Mouse (Mus musculus) gastrocnemius, adult 2 months (tissue): ENCODE measurements at regions not wholly inside any gene's neighbourhood (a gene's known extent, or its start where the extent isn't known, plus 50 kb on each side); places are given as distances from the start of the nearest gene placed in this dataset.
A peak's percentile ranks its signal among the peaks of the same experiment; 100 is the strongest.
"Not testable (repeated sequence)": the region's sequence is repeated elsewhere in the genome, so short reads cannot be mapped to it uniquely, and the experiment has no call there.

ENCODE experiments used
- DNase-seq: peaks from one replicate; pipeline ENCODE4 v3.0.0; 2022
- H3K27ac ChIP-seq: fragments of 200-600 bp; 2 replicates; pipeline ENCODE4 v1.8.1; 2022; ENCODE audit warnings: mild to moderate bottlenecking
- H3K4me3 ChIP-seq: fragments of 200-600 bp; 2 replicates; pipeline ENCODE4 v1.8.1; 2022; ENCODE audit warnings: mild to moderate bottlenecking, moderate library complexity
- CTCF ChIP-seq: fragments of 200-600 bp; IDR thresholded peaks from 2 replicates; pipeline ENCODE4 v1.8.1; 2022; ENCODE audit warnings: antibody characterized with exemption, mild to moderate bottlenecking, moderate library complexity
- intact Hi-C: fragments of 180-260 bp; cut with DNase I; formaldehyde crosslinking; loops from one replicate; pipeline ENCODE4 v1.15.1; 2025

- DNase-seq = no peak
- intact Hi-C loops = no loop called here
- H3K27ac ChIP-seq = no peak overlapping the region
- H3K4me3 ChIP-seq = no peak overlapping the region
- no peak for TF ChIP-seq CTCF
Observed at GRCm38 (mm10) chr16:19066700-19067310, 190.0 kb downstream of the Hira start.

- not testable (repeated sequence) for DNase-seq
Observed at GRCm38 (mm10) chr16:19083503-19083902, 206.7 kb downstream of the Hira start.

GRCm38 (mm10) chr16:19087914-19088313 is 211.1 kb downstream of the Hira start:
- DNase-seq = no peak
- Histone ChIP-seq H3K27ac (no peak overlapping the region), H3K4me3 (no peak overlapping the region)
- intact Hi-C loops = no loop called here
- peak; percentile 11; the same call in 1 of the 2 replicates for TF ChIP-seq CTCF

More at GRCm38 (mm10) chr16:19083503-19083902, 206.7 kb downstream of the Hira start:
- H3K4me3 ChIP-seq, H3K27ac ChIP-seq, intact Hi-C loops: not testable (repeated sequence)
